Mouse (Mus musculus) embryo, embryonic 10.5 days (tissue): ENCODE data around the gene Scnn1a.

Source experiments
- DNase-seq: peaks from one replicate; pipeline ENCODE4 v3.0.0-alpha.2; 2015; ENCODE audit warnings: low spot score

Scnn1a gene

DNA sequence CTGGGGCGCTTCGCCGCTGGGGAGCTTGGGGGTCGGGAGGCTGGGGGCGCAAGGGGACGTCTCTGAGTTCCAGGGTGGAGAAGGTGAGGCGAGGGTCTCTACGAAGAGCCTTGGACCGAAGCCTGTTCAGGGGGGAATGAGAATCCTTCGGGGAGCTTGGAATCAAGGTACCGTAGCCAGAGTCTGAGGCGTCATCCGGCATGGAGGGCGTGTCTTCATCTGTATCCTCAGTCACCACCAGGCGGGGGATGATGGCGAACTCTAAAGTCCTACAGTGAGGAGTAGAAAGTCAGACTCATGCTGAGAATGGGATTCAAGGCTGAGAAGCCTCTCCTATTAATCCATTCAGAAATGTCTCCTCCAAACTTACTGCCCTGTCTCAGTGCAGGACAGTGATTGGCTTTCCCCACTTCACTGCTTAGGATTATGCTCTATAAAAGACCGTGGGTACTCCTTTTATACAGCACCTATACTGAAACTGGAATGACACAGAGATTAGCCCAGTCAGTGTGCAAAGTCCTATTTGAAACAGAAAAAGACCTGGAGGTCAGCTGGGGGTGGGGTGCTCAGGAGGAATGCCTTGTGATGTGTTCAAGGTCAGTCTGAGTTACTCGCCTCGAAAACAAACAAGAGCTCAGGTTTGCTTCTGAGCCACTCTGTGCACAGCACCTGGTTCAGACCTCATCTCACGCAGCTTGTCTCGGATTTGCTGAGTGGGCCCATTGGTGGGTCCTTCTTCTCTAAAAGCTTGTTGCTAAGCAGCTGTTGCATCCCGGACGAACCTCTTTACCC, 43.2 kb downstream of the Scnn1a start:
- no peak for DNase-seq

DNA sequence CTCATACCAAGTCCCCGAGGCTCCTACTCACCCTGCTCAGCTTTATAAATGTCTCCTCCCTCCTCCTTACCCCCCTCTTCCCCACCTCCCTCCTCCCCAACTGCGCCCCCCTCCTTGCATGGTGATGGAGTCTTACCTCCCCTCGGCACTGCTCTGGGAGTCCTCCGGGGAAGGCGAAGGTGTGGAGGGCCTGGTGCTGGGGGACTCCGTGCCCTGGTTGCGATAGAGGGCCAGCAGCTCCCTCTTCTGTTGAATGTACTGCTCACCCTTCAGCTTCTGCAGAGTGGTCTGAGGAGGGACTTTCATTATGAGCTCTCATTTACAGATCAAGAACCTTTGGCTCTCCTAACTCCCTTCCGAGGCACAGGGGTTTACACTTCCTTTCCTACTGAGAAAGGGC, 44.0 kb downstream of the Scnn1a start:
- DNase-seq = no peak

DNA sequence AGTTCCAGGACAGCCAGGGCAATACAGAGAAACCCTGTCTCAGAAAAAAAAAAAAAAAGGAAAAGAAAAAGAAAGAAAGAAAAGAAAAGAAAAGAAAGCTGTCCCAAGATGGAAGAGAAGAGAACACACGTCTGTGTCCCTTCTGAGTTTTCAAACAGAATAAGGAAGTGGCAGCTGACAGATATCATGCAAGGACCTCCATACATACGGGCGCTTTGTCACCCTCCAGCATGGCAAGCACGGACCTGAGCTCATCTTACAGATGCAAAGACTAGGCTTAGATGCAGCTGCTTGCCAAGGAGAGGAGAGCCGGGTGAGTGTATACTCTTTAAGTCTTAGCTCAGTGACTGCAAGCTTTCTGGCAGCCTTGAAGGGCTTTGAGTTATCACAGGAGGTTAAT, 45.1 kb downstream of the Scnn1a start:
- DNase-seq = no peak

DNA sequence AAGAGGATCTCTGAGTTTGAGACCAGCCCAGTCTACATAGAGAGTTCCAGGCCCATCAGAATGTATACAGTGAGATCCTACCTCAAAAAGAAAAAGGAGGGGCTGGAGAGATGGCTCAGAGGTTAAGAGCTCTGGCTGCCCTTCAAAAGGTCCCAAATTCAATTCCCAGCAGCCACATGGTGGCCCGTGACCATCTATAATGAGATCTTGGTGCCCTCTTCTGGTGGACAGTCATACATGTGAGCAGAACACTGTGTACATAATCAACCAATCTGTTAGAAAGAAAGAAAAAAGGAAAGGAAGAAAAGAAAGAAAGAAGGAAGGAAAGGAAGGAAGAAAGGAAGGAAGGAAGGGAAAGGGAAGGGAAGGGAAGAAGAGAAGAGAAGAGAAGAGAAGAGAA, 45.7 kb downstream of the Scnn1a start:
- no peak for DNase-seq

DNA sequence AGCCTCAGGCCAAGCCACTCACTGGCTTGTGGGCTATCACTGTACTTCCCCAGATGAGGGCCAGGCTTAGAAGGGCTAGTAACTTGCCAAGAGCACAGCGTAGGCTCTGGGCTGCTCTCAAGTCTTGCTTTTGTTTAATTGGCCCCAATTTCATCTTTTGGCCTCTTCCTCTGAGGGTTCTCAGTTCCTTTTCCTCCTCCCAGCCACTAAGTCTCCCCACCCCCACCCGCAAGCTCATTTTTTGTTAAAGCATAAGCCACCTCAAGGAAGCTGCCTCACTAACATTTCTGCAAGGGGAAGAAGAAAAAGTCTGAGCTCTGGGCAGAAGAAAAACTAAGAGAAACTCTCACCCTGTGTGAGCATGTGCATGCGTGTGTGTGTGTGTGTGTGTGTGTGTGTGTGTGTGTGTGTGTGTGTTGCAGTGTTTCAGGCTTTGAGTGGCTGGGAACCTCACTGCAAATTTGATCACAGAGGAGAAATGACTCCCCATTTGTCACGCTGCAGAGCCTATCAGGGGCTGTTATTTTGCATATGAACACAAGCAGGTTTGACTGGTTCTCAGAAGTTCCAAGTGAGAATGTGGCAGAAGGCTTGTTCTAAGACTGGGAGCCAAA, 47.4 kb downstream of the Scnn1a start:
- DNase-seq = no peak

DNA sequence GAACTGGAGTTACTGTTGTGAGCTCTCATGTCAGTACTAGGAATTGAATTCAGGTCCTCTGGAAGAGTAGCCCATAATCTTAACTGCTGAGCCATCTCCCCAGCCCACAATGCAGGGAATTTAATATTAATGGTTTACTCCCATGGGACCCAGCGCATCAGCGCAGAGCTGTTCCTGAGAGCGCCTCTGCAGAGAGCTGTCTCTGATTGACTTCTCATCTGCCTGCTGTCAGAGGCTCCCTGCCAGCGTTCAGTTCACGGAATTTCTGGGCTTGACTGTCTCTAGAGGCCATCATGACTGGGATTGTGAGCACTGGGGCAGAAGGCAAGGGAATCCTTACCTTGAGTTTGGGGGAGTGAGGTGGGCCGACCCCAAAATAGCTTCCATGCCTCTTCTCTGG, 56.6 kb downstream of the Scnn1a start:
- DNase-seq = no peak

DNA sequence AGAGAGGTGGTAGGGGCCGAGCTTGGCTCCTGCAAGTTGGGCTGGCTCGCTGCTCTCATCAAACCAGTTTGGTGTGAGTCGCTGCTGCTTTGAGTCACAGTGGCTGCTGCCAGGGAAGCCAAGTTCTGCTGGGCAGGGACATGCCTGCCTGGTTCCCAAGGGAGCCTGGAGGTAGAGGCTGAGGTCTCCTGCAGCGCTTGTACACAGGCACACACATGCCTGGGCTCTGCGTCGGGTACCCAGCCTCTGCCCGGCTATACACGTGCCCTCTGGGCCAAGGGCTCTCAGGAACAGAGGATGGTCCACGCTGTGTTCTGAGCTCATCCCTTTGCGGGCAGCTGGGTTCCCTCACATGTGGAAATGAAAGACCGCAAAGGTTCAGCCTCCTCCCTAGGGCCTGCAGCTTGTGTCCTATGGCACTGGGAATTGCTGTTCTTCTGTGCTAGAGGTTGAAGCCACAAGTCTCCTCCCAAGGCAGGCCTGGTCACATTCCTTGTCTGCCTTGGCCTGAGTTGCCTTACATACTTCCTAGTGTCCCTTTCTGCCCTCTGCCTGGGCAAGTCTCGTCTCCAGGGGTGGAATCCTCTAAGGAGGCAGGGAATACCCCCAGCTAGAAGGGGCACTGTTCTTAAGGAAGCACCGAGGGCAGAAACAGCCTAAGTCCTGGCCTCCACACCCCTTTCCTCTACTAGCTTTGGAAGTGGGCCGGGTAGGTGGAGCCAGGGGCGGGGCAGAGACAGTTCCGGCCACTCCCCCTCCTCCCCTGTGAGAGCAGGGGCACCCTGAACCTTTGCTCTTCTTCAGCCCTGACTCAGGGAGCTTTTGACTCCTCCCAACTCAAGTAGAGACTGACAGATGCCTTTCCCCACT, 57.4 kb downstream of the Scnn1a start:
- peak; percentile 64 for DNase-seq

DNA sequence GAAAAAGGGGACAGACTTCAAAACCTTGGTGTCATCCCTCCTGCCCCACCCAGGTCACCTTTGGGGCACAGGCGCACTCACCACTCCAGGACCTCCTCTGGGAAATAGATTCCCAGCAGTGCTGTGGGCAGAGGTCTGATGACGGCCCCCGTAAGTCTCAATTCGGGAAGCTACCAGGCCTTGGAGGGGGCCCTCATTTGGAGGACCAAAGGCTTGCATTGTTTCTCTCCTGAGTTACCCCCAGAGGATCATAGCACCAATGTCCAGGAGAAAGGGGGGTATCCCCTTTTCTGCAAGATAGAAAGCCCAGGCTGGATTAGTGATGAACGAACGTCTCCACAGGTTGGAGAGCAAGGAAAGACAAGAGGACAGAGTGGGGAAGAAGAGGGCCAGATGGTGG, 58.2 kb downstream of the Scnn1a start:
- DNase-seq = no peak

DNA sequence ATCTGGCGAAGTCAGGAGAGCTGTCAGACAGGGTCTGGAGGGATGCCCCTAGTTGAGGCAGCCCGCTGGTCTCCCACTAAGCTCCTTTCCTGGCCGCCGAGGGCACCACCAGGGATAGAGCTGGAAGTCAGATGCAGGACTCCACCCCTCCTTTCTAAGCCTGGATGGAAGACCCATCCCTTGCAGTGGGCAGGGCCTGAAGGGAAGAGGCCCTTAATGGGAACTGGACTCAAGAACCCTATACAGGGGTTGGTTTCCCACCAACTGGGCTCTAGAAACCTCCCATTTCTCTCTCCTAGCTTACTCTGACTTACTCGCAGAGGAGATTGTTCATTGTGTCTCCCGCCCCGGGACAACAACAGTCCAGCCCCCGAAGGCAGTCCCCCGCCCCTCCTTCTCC, 59.3 kb downstream of the Scnn1a start:
- DNase-seq = no peak

DNA sequence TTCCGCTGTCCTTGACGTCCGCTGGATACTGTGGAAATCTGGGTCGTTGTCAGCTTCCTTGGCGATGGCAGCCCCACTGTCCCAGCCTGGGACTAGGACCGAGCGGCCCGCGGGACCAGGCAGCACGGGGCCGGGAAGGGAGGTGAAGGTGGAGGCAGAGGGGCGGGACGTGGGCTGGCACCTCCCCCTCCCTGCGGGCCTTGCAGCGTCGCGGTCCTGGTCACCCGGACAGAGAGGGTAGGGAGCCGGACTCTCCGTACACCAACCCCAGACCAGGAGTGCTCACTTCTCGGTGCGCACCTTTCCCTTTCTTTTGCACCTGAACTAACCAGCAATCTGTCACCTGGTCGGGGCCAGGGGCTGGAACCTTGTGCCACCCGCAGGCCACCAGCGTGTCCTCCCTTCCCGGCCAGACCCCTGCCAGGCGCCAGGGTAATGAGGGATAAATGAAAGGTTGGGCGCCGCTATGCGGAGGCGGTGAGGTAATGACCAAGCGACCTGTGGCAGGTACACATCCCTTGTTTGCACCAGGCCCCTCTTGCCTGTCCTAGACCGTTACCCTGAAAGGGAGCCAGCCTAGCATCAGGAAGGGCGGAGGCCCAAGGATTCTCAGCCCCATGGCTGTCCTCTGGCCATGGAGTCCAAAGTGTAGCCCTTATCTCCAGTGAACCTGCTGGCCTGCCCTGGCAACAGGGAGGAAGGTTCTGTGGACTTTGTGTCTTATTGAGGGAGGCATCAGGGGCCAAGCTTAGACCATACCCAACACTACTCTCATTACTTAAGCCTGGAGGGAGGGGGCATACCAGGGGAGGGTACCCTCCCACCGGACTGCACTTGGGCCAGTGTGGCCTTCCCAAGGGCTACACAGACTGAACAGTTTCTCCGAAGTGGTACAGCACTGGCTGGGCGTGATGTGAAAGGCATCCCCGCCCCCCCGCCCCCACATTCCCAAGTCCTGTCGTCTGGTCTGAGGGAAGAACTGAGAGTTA, 60.2 kb downstream of the Scnn1a start, which contains the start of gene Plekhg6:
Plekhg6 (minus strand) TSS at position 422 of the 989 bp plus-strand sequence.
- DNase-seq = no peak

DNA sequence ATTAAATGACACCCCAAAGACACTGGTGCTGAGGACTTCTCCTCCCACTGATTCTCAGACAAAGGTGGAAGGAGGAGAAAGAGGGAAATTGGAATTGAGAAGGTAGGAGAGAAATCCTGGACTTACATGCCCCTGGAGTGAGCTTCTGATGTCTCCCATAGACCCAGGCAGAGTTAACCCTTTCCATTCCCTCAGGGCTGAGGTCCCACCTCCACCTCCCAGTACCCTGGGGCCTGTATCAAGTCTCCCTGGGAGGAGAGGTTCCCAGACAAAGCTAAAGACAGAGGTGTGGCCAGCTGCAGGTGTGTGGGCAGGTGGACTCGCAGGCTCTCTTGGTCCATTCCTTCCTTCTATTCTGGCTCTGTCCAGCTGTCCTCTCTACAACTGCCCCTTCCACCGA, 61.6 kb downstream of the Scnn1a start:
- DNase-seq = no peak

DNA sequence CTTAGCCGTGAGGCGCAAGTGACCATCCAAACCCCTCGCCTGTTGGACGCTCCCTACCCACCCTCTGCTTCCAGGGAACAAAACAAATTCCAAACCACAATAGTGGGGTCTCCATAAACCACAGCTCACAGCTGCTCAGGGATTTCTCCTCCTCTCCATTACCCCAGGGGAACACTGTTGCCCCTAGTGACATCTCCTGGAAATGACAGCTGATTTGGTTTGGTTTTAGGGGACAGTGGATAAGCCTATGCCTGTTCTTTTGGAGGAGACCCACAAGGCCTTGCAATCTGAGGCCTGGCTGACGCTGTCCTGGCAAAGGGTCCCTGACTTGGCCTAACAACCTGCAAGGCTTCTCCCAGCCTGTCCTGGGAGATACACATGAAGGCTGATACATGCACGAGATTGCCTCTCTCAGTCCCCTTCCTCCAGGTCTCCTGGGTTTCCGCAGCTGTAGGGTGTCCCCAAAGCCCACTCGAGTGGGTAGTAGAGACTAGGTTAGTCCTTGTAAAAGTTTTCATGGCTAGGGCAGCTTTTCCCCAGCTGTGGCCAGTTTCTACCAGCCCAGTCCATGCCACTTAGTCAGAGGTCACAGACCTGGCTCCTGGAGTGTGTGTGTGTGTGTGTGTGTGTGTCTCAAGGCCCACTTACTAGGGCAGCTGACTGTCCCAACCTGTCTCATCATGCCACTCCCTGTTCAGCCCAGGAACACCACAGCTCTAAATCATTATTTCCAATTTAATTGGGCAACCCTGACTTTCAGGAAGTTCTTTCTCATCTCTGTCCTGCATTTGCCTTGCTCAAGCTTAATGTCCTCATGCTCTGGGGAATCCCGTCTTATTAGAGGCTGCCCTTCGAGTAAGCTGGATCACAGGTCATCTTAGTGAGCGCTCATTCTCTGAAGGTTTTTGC, 64.9 kb downstream of the Scnn1a start:
- DNase-seq = peak; percentile 69

DNA sequence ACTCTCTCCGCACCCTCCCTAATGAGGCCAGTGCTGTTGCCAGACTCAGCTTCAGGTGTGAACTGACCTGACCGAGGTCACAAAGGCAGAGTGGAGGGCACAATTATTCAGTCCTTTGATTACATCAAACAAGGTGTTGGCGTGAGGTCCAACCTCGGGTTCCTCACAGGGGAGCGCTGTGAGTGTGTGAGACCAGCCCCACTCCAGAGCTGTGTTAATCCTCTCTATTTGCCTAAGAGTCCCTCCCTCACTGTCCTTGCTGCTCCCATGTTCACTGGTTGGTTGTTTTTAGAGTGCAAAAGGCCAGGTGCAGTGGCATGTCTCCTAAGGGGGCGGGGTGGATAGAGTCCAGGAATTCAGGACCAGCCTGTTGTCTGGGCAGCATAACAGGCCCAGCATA, 65.6 kb downstream of the Scnn1a start:
- DNase-seq = no peak

DNA sequence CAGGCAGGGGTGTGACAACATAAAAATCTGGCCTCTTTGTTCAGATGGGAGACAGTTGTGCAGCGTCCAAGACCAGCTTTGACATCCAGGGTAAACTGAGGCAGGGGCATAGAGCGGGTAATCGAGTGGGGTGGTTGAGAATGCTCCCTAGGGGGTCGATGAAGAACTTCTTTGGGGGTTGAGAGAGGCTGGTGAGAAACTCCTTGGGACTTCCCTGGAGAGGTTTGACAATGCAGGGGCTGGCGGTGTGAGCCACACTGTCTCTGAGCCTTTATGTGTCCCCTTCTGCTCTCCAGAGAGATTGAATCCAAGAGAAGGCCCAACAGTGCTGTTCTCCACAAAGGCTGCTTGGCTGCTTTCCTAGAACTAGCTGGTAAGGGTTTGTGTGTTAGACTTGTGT, 69.4 kb downstream of the Scnn1a start:
- DNase-seq = no peak
